Mouse (Mus musculus) stomach, postnatal 0 days (tissue): ENCODE measurements around the gene Vps35l. TPM values are rescaled to one million over a fixed set of nuclear protein-coding genes. Genes with fewer than 3 reads are reported as not detected.

Source experiments
- ATAC-seq: fragments of 200-750 bp; cut with Nextera tagmentation; 2 replicates; pipeline ENCODE4 v1.8.0; 2017; ENCODE audit not compliant: low FRiP score, low TSS enrichment
- DNase-seq: peaks from one replicate; pipeline ENCODE4 v3.0.0-alpha.2; 2016; ENCODE audit warnings: low spot score
- H3K27ac ChIP-seq: fragments of 300-500 bp; sonication (generic); replicated peaks from 2 replicates; pipeline ENCODE4 v1.5.1; 2014; ENCODE audit warnings: mild to moderate bottlenecking, control low read depth
- H3K27me3 ChIP-seq: fragments of 300-500 bp; sonication (generic); 2 replicates; pipeline ENCODE4 v1.6.1; 2014; ENCODE audit warnings: low read length; ENCODE audit not compliant: control insufficient read depth, insufficient read depth
- H3K36me3 ChIP-seq: fragments of 300-500 bp; sonication (generic); 2 replicates; pipeline ENCODE4 v1.6.1; 2014; ENCODE audit warnings: low read length, mixed read lengths; ENCODE audit not compliant: control insufficient read depth, insufficient read depth
- H3K4me1 ChIP-seq: fragments of 300-500 bp; sonication (generic); replicated peaks from 2 replicates; pipeline ENCODE4 v1.6.1; 2014; ENCODE audit warnings: antibody characterized with exemption; ENCODE audit not compliant: control insufficient read depth, insufficient read depth
- H3K4me2 ChIP-seq: fragments of 300-500 bp; sonication (generic); replicated peaks from 2 replicates; pipeline ENCODE4 v1.6.1; 2014; ENCODE audit warnings: low read depth, mild to moderate bottlenecking, control low read depth, moderate library complexity
- H3K4me3 ChIP-seq: fragments of 300-500 bp; sonication (generic); 2 replicates; pipeline ENCODE4 v1.5.1; 2014; ENCODE audit warnings: low read depth, low read length, control low read depth
- H3K9ac ChIP-seq: fragments of 300-500 bp; sonication (generic); 2 replicates; pipeline ENCODE4 v1.6.1; 2014; ENCODE audit warnings: mild to moderate bottlenecking, low read length, control low read depth, mixed read lengths
- H3K9me3 ChIP-seq: fragments of 300-500 bp; sonication (generic); 2 replicates; pipeline ENCODE4 v1.6.1; 2016; ENCODE audit warnings: low read length; ENCODE audit not compliant: control insufficient read depth
- CTCF ChIP-seq: IDR thresholded peaks from 2 replicates; pipeline ENCODE4 v1.5.1; 2016; ENCODE audit warnings: antibody characterized with exemption, low read depth, mild to moderate bottlenecking, moderate library complexity
- EP300 ChIP-seq: optimal IDR thresholded peaks from 2 replicates; pipeline ENCODE3; 2016; ENCODE audit warnings: antibody characterized with exemption
- WGBS: fragments of 180-500 bp; shearing (Covaris S2); extraction: QIAGEN DNeasy Blood & Tissue Kit; methylation state at CpG from one replicate; pipeline ENCODE4 v1.1.7; 2014; 5-methylcytosine and 5-hydroxymethylcytosine counted together
- polyA plus RNA-seq: library from polyadenylated mRNA; unstranded; fragments of >200 nt; fragmentation: Nextera tagmentation; extraction: Ambion mirVana; gene quantifications from 2 replicates; pipeline ENCODE4 v1.2.1, GENCODE M21; 2015

The Vps35l gene
- polyA plus RNA-seq, 1 experiment from 2014 or later: 32.7 TPM

DNA sequence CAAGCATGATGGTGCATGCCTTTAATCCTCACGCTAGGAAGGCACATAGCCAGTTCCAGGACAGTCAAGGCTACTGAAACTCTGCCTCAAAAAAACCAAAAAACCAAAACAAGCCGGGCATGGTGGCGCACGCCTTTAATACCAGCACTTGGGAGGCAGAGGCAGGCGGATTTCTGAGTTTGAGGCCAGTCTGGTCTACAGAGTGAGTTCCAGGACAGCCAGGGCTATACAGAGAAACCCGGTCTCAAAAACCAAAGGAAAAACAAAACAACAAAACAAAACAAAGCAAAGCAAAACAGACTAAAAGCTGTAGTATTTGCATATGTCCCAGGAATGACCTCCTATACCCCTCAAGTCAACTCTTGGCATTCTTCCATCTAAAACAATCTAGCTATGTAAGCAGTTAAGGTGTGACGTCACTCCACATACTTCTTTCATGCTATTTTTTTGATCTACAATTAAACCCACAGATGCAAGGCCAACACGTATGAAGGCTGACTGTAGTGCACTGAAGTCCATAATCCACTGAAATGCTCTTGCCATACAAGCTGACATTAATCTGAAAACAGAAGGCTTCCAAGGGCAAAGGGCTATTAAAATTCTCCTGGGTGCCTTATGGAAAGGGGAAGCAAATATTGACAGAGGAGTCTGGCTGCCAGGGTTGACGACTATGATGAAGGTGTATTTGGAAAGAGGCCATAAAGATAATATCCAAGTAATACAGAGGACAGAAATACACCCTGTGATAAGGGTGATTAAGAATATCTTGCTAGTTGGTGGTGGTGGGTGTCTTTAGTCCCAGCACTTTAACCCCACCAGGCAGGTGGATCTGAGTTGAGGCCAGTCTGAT, 35.8 kb upstream of the Vps35l start:
- DNase-seq (peak; percentile 47), ATAC-seq (peak; percentile 34)
- TF ChIP-seq CTCF: no peak
- TF ChIP-seq EP300: no peak
- Histone ChIP-seq H3K4me3 (peak overlapping the region; percentile 75), H3K27me3 (no peaks in the 10 kb centered on the region), H3K4me2 (peak overlapping the region; percentile 80), H3K9ac (peak overlapping the region; percentile 87; the same call in 1 of the 2 replicates), H3K9me3 (no peaks in the 10 kb centered on the region), H3K27ac (peak overlapping the region; percentile 94), H3K4me1 (no peaks in the 10 kb centered on the region; the same call in none of the 2 replicates), H3K36me3 (no peaks in the 10 kb centered on the region)
- WGBS: 61% methylated on average over 9 of the region's 9 CpGs

DNA sequence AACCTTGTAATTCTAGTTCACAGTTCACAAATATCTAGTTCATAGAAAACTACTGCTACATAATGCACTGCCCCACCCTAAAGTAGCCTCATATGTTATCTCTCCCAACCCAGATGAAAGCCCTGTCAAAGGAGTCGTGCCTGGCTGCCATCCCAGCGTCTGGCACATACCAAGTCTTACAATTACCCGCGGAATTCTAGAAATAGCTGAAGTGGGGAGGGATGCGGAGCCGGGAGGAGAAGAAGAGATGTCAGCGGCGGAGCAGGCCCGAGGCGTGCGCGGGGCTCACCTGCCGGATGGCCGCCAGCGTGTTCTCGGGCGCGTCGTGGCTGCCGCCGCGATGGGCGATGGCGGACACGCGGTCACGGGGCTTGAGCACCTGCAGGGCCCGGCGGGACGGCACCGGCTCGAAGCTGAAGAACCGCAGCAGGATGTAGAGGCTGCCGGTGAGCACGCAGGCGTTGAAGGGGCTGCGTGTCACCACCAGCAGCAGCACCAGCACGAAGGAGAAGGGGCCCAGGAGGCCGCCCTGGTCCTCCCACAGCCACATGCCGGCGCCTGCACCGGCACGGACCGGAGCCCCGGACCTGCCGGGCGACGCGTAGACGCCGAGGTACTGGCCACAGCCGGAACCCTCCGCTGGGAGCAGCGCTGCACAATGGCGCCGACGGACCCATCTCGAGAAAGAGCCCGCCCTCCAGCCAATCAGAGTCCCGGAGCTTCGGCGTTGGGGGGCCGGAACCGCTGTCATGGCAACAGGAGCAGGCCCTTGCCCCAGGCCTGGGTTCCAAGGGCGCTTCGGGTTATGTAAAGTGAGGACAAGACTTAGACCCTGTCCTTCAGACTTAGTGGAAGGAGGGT, 34.7 kb upstream of the Vps35l start, which contains the start of gene Gde1:
Gene Gde1, minus strand, starts transcription at position 678 of the 861 bp plus-strand sequence.
- H3K36me3 ChIP-seq: no peaks in the 10 kb centered on the region
- under 1% methylated on average over 62 of the region's 66 CpGs for WGBS
- H3K4me3 ChIP-seq: peak within 1 kb of the TSS; percentile 75
- peak within 1 kb of the TSS; percentile 94 for H3K27ac ChIP-seq
- H3K4me2 ChIP-seq: peak within 1 kb of the TSS; percentile 80
- H3K4me1 ChIP-seq: no peaks in the 10 kb centered on the region; the same call in none of the 2 replicates
- H3K27me3 ChIP-seq: no peaks in the 10 kb centered on the region
- DNase-seq (peak; percentile 91), ATAC-seq (peak; percentile 85)
- TF ChIP-seq CTCF (peak; percentile 19; the same call in 1 of the 2 replicates), EP300 (no peak)
- no peaks in the 10 kb centered on the region for H3K9me3 ChIP-seq
- peak within 1 kb of the TSS; percentile 87 for H3K9ac ChIP-seq

GRCm38 (mm10) chr7:118706051-118706450, 34.0 kb upstream of the Vps35l start:
- Histone ChIP-seq H3K9me3 (no peaks in the 10 kb centered on the region), H3K9ac (peak overlapping the region; percentile 87; the same call in 1 of the 2 replicates), H3K27ac (peak overlapping the region; percentile 94), H3K27me3 (no peaks in the 10 kb centered on the region), H3K4me3 (peak overlapping the region; percentile 75), H3K4me2 (peak overlapping the region; percentile 80), H3K4me1 (no peaks in the 10 kb centered on the region; the same call in none of the 2 replicates), H3K36me3 (no peaks in the 10 kb centered on the region)
- ATAC-seq (no peak), DNase-seq (no peak)
- TF ChIP-seq CTCF (no peak), EP300 (no peak)
- 34% methylated on average over 6 of the region's 6 CpGs for WGBS

GRCm38 (mm10) chr7:118706488-118706887, 33.5 kb upstream of the Vps35l start:
- 92% methylated on average over 5 of the region's 5 CpGs for WGBS
- H3K4me1 ChIP-seq: no peaks in the 10 kb centered on the region; the same call in none of the 2 replicates
- H3K36me3 ChIP-seq: no peaks in the 10 kb centered on the region
- no peak overlapping the region for H3K4me3 ChIP-seq
- DNase-seq (no peak), ATAC-seq (no peak)
- no peak overlapping the region for H3K9ac ChIP-seq
- TF ChIP-seq CTCF: no peak
- no peak for TF ChIP-seq EP300
- H3K9me3 ChIP-seq: no peaks in the 10 kb centered on the region
- H3K27ac ChIP-seq: peak overlapping the region; percentile 36; the same call in 1 of the 2 replicates
- no peaks in the 10 kb centered on the region for H3K27me3 ChIP-seq
- no peak overlapping the region for H3K4me2 ChIP-seq

- Histone ChIP-seq H3K9me3 (no peaks in the 10 kb centered on the region), H3K4me1 (no peaks in the 10 kb centered on the region; the same call in none of the 2 replicates), H3K9ac (no peak overlapping the region), H3K27me3 (no peaks in the 10 kb centered on the region), H3K4me2 (no peak overlapping the region), H3K4me3 (no peak overlapping the region), H3K36me3 (no peaks in the 10 kb centered on the region), H3K27ac (no peak overlapping the region; the same call in 1 of the 2 replicates)
- peak; percentile 66 for DNase-seq
- ATAC-seq: peak; percentile 13; the same call in 1 of the 2 replicates
- 51% methylated on average over 2 of the region's 2 CpGs for WGBS
- TF ChIP-seq EP300 (no peak), CTCF (no peak)
Observed at GRCm38 (mm10) chr7:118707216-118707615, 32.8 kb upstream of the Vps35l start.
